Mouse (Mus musculus) lung, adult 10 weeks (tissue): ENCODE results near the gene Ranbp9. TPM values are rescaled to one million over a fixed set of nuclear protein-coding genes. Genes with fewer than 3 reads are reported as not detected.

Experiments used
- polyA plus RNA-seq: library from polyadenylated mRNA; stranded (reverse); fragments of 350-450 nt; fragmentation: Illumina TruSeq; extraction: RNeasy Lipid Tissue Mini Kit (QIAGEN cat#74804); gene quantifications from one replicate; pipeline ENCODE4 v1.2.3, GENCODE M21; 2014; ENCODE audit warnings: low read depth, low replicate concordance; ENCODE audit not compliant: insufficient read depth

Gene Ranbp9
- 24.9 TPM for polyA plus RNA-seq

DNA sequence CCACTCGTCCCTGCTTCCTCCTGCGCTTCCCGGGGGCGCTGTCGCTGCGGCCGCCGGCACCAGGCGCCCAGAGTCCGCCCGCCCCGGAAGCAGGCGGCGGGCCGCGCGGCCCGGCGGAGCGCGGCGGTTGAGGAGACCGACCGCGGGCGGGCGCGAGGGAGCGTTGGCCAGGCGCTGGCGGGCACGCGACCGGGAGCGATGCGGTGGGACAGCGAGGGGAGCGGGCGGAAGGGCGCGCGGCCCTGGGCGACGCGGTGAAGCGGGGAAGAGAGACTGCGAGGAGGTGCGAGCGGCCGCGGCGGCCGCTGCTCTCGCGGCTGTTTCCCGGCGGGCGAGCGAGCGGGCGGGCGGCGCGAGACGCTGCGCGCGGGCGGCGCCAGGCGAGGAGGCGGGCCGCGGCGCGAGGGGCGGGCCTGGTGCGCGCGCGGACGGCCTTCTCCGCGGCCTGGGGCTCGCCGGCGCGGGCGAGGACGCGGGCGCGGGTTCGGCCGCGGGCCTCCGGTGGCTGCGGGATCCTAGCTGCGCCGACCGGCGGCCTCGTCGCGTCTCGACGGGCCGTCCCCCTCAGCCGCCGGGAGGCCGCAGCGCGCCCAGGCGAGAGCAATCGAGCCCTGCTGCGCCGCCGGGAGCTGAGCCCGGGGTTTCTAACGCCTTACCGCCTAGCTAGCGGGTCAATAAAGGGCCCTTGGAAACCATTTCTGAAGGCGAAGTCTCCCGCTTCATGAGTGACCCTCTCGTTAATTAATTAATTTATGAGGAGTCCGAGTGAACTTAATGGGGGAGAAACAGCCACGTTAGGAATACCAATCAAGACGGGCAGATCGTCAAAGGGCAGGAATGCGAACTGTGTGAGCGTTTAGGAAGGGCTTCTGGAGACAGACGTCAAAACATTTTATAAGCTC is at the start of gene Ranbp9:
TSS of gene Ranbp9 (minus strand) at position 326 of the 902 bp plus-strand sequence.

DNA sequence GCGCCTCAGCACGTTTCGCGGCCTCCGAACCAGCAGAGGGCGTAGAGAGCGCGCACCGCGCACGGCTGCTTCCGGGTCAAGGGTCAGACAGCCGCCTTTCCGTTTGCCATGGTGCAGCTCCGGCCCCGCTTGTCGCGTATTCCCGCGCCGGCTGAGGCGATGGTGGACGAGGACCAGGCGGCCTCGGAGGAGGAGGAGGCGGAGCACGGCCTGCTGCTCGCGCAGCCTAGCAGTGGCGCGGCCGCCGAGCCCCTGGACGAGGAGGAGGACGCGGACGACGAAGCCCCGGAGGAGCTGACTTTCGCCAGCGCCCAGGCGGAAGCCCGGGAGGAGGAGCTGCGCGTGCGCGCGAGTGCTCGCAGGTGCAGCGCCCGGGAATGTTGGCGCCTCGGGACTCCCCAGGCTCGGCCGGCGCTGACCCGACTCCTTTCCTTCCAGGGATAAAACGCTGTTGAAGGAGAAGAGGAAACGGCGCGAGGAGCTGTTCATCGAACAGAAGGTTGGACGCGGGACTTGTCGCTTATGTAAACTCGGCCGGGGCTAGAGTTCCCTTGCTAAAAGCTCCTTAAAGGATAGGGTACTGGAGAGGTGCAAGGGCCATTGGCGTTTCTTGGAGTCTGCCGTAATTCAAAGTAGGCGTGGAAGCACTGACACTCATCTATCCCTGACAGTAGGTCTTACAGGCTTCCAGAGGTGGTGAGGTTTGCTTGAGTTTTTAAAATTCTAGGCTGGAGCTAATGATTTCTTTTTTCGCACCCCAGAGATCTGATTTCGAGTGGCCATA is 82.6 kb downstream of the Ranbp9 start, which contains the start of gene Nol7:
TSS of gene Nol7 (plus strand) at position 94 of the 784 bp plus-strand sequence.

DNA sequence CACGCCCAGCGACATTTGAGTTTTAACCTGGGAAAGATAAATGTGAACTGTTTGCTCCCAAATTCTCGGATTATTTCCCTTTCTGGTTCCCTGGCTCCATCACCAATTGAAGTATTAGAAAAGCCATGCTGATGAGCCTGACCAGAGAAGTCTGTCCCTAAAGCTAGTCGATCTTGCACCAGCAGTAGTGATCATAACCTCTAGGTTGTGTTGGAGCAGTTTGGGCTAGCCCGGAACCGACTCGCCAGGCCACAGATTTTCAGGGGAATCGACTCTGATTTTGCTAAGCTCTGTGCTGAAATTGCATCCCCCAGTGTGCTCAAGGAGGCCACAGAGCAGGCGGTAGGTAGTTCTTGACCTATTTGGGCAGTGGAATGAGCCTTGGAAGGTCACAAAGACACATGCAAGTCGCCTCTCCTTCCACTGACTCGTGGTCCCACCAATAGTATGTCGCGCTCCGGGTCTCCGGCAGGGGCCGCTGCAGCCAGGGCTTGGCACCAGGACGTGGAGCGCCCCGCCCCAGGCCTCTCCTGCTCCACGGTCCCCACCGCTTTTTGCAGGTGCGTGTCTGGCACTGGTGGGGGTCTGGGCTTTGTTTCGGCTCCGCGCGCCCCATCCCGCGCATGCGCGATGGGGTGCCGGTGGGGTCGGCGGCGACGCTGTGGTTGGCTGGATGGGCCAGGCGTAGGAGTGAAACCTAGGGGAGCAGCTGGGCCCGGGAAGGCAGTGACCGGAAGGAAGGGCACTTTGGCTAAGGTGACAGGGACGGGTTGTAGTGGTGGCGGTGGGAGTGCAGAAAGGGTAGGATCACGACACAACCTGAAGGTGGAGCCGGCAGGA is 115.9 kb downstream of the Ranbp9 start, which contains the start of gene Sirt5:
TSS of gene Sirt5 (plus strand) at position 512 of the 840 bp plus-strand sequence.

Other genes with a start within 250 kb of the Ranbp9 start
- gene Gfod1, start 177.1 kb downstream of the Ranbp9 start, polyA plus RNA-seq: 4.8 TPM
- gene Sirt5, start 115.8 kb downstream of the Ranbp9 start, polyA plus RNA-seq: 9.8 TPM
- gene Nol7, start 82.9 kb downstream of the Ranbp9 start, polyA plus RNA-seq: 103 TPM
- 12.9 TPM for gene Mcur1, start 78.9 kb upstream of the Ranbp9 start, polyA plus RNA-seq
- not detected for gene Rnf182, start 134.4 kb upstream of the Ranbp9 start, polyA plus RNA-seq